Mouse (Mus musculus) liver, postnatal 0 days (tissue): Measurements from ENCODE around the gene Gm10282. TPM values are rescaled to one million over a fixed set of nuclear protein-coding genes. Genes with fewer than 3 reads are reported as not detected.

Experiments
- ATAC-seq: fragments of 200-750 bp; cut with Nextera tagmentation; 2 replicates; pipeline ENCODE4 v1.8.0; 2017; ENCODE audit warnings: mild to moderate bottlenecking, moderate library complexity
- DNase-seq: peaks from one replicate; pipeline ENCODE4 v3.0.0-alpha.2; 2016
- H3K27ac ChIP-seq: fragments of 300-500 bp; sonication (generic); 2 replicates; pipeline ENCODE4 v1.5.1; 2014; ENCODE audit warnings: antibody characterized with exemption, moderate library complexity, mild to moderate bottlenecking, low read depth
- H3K27me3 ChIP-seq: fragments of 300-500 bp; sonication (generic); 2 replicates; pipeline ENCODE4 v1.6.1; 2014; ENCODE audit warnings: low read length, control low read depth, mixed read lengths; ENCODE audit not compliant: insufficient read depth
- H3K36me3 ChIP-seq: fragments of 300-500 bp; sonication (generic); replicated peaks from 2 replicates; pipeline ENCODE4 v1.6.1; 2014; ENCODE audit warnings: mild to moderate bottlenecking, control low read depth, low read length, moderate library complexity, mixed read lengths; ENCODE audit not compliant: insufficient read depth
- H3K4me1 ChIP-seq: fragments of 300-500 bp; sonication (generic); 2 replicates; pipeline ENCODE4 v1.6.1; 2014; ENCODE audit warnings: antibody characterized with exemption, mild to moderate bottlenecking, control low read depth; ENCODE audit not compliant: insufficient read depth
- H3K4me2 ChIP-seq: fragments of 300-500 bp; sonication (generic); 2 replicates; pipeline ENCODE4 v1.6.1; 2014; ENCODE audit warnings: low read depth, mild to moderate bottlenecking, low read length, moderate library complexity, mixed read lengths
- H3K4me3 ChIP-seq: fragments of 300-500 bp; sonication (generic); 2 replicates; pipeline ENCODE4 v1.5.1; 2014; ENCODE audit warnings: low read depth, low read length
- H3K9ac ChIP-seq: fragments of 300-500 bp; sonication (generic); replicated peaks from 2 replicates; pipeline ENCODE4 v1.6.1; 2014; ENCODE audit warnings: mild to moderate bottlenecking, moderate library complexity
- H3K9me3 ChIP-seq: fragments of 300-500 bp; sonication (generic); 2 replicates; pipeline ENCODE4 v1.6.1; 2016; ENCODE audit warnings: mild to moderate bottlenecking, control low read depth, low read length, mixed read lengths
- CTCF ChIP-seq: sonication (generic); IDR thresholded peaks from 2 replicates; pipeline ENCODE4 v1.5.1; 2016; ENCODE audit warnings: antibody characterized with exemption, low read depth
- EP300 ChIP-seq: IDR thresholded peaks from 2 replicates; pipeline ENCODE4 v1.6.1; 2016; ENCODE audit warnings: antibody characterized with exemption, low read depth, mild to moderate bottlenecking
- WGBS: fragments of 180-500 bp; shearing (Covaris S2); extraction: QIAGEN DNeasy Blood & Tissue Kit; methylation state at CpG from one replicate; pipeline ENCODE4 v1.1.7; 2014; ENCODE audit not compliant: insufficient replicate concordance; 5-methylcytosine and 5-hydroxymethylcytosine counted together
- polyA plus RNA-seq: library from polyadenylated mRNA; unstranded; fragments of >200 nt; fragmentation: Nextera tagmentation; extraction: Ambion mirVana; gene quantifications from 2 replicates; pipeline ENCODE4 v1.2.1, GENCODE M21; 2015

Gm10282 gene
- polyA plus RNA-seq, 1 experiment from 2014 or later, result 6.4 TPM

GRCm38 (mm10) chr8:72316053-72316695 lies 11.1 kb upstream of the Gm10282 start:
- Histone ChIP-seq H3K4me3 (no peak overlapping the region), H3K4me1 (peaks cover 27% of the 10 kb centered on the region), H3K27me3 (peaks cover 18% of the 10 kb centered on the region), H3K9ac (no peak overlapping the region), H3K9me3 (no peaks in the 10 kb centered on the region), H3K27ac (no peak overlapping the region), H3K36me3 (peaks cover 8% of the 10 kb centered on the region), H3K4me2 (no peak overlapping the region)
- DNase-seq (no peak), ATAC-seq (no peak)
- TF ChIP-seq CTCF (no peak), EP300 (no peak)
- 53% methylated on average over 10 of the region's 10 CpGs for WGBS

- no peak for TF ChIP-seq EP300
- ATAC-seq, result no peak
- 39% methylated on average over 3 of the region's 3 CpGs for whole genome bisulfite sequencing
Measured at GRCm38 (mm10) chr8:72312926-72313518, 8.0 kb upstream of the Gm10282 start.

GRCm38 (mm10) chr8:72310849-72311506 lies 5.9 kb upstream of the Gm10282 start:
- H3K4me3 ChIP-seq, result no peak overlapping the region
- H3K9ac ChIP-seq, result no peak overlapping the region
- DNase-seq (peak; percentile 84), ATAC-seq (peak; percentile 91)
- H3K27me3 ChIP-seq, result no peaks in the 10 kb centered on the region
- no peaks in the 10 kb centered on the region for H3K9me3 ChIP-seq
- H3K27ac ChIP-seq, result peak overlapping the region; percentile 60
- no peak for TF ChIP-seq CTCF
- TF ChIP-seq EP300, result no peak
- 48% methylated on average over 8 of the region's 8 CpGs for WGBS
- H3K4me1 ChIP-seq, result peaks cover 15% of the 10 kb centered on the region
- no peaks in the 10 kb centered on the region for H3K36me3 ChIP-seq
- H3K4me2 ChIP-seq, result no peak overlapping the region

More at GRCm38 (mm10) chr8:72312926-72313518, 8.0 kb upstream of the Gm10282 start:
- no peak overlapping the region for H3K27ac ChIP-seq
- no peak overlapping the region for H3K9ac ChIP-seq
- no peak overlapping the region for H3K4me3 ChIP-seq
- peaks cover 26% of the 10 kb centered on the region for H3K4me1 ChIP-seq
- no peaks in the 10 kb centered on the region for H3K27me3 ChIP-seq
- H3K9me3 ChIP-seq, result no peaks in the 10 kb centered on the region
- H3K36me3 ChIP-seq, result no peaks in the 10 kb centered on the region
- no peak for DNase-seq
- no peak overlapping the region for H3K4me2 ChIP-seq

DNA sequence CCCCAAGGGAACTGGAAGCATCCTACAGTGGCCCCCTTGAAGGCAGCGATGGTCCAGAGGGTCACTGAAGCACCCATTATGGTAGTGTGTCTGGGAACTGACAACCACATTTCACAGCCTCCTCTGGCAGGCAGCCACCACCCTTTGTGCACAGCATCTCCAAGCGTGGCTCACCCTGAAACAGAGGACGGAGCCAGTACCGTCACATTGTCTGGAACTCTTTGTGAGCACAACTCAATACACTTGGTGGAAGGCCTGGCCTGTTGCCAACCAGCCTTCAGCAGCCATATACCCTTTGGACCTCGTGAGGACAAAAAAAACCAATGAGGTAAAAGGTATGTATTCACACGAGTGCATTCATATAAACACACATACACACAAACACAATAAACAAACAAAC lies 3.2 kb upstream of the Gm10282 start:
- Histone ChIP-seq H3K36me3 (no peaks in the 10 kb centered on the region), H3K27ac (no peak overlapping the region), H3K4me3 (no peak overlapping the region), H3K4me2 (no peak overlapping the region), H3K9me3 (no peaks in the 10 kb centered on the region), H3K9ac (no peak overlapping the region), H3K4me1 (peaks cover 15% of the 10 kb centered on the region), H3K27me3 (no peaks in the 10 kb centered on the region)
- TF ChIP-seq CTCF, result no peak
- TF ChIP-seq EP300, result no peak
- DNase-seq (peak; percentile 70), ATAC-seq (peak; percentile 62)
- 56% methylated on average over 6 of the region's 6 CpGs for WGBS

- 81% methylated on average over 5 of the region's 5 CpGs for WGBS
- ATAC-seq, result no peak
- Histone ChIP-seq H3K9me3 (no peaks in the 10 kb centered on the region), H3K27ac (no peak overlapping the region), H3K4me1 (peaks cover 14% of the 10 kb centered on the region), H3K36me3 (no peaks in the 10 kb centered on the region), H3K4me2 (no peak overlapping the region), H3K27me3 (no peaks in the 10 kb centered on the region), H3K9ac (no peak overlapping the region), H3K4me3 (no peak overlapping the region)
- TF ChIP-seq CTCF, result no peak
- no peak for TF ChIP-seq EP300
- no peak for DNase-seq
Measured at GRCm38 (mm10) chr8:72306913-72307312, 1.9 kb upstream of the Gm10282 start.

DNA sequence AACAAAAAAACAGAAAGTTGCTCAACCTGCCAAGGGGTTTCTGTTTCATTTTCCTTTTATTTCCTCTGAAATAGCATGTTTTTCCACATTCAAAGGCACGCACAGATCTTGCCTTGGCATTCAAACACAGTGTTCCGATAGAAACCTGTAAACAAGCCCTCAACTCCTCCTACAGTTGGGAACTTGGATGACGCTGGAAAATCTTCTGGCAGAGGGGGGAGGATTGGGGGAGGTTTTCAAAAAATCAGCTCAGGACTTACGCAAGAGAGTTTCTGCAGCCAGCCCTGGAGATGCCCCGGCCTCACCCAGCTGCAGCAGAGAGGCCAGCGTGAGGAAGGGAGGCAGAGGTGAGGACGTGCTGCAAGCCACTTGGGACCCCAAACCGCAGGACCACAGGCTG lies 1.4 kb downstream of the Gm10282 start:
- TF ChIP-seq CTCF, result no peak
- peak; percentile 92 for TF ChIP-seq EP300
- H3K9ac ChIP-seq, result 0 out of 2 replicates have a peak overlapping the region, but pooled peaks have one; percentile 0
- ATAC-seq (peak; percentile 87), DNase-seq (peak; percentile 68)
- WGBS, result 14% methylated on average over 8 of the region's 8 CpGs
- no peaks in the 10 kb centered on the region for H3K9me3 ChIP-seq
- H3K27me3 ChIP-seq, result no peaks in the 10 kb centered on the region
- peaks cover 12% of the 10 kb centered on the region for H3K4me1 ChIP-seq
- H3K4me2 ChIP-seq, result peak overlapping the region; percentile 35
- no peaks in the 10 kb centered on the region for H3K36me3 ChIP-seq
- peak overlapping the region; percentile 14; the same call in 1 of the 2 replicates for H3K4me3 ChIP-seq
- peak overlapping the region; percentile 74 for H3K27ac ChIP-seq
